Comparison of ENCODE assay signal across 16 mouse cellular contexts in genomic region chr17:83482817-83483536, GRCm38 (mm10).
"Had no signal": no experiment of that assay in that cellular context is flagged by ENCODE, and none has a peak within 500 bp of the region (broad histone marks: within the 10 kb centered on the region; RNA-seq: fewer than 3 reads in every experiment).

No protein-coding gene starts in this region.

- H3K27ac ChIP-seq: limb, embryonic 15.5 days; liver, embryonic 14.5 days; midbrain, embryonic 10.5 days; neural tube, embryonic 15.5 days; stomach, postnatal 0 days had no signal

- H3K9me3 ChIP-seq: limb, embryonic 15.5 days; midbrain, embryonic 10.5 days; neural tube, embryonic 15.5 days had no signal

- H3K4me3 ChIP-seq: limb, embryonic 15.5 days; midbrain, embryonic 10.5 days; myocyte; neural tube, embryonic 15.5 days had no signal

- H3K4me2 ChIP-seq: limb, embryonic 15.5 days; lung, embryonic 14.5 days; neural tube, embryonic 15.5 days had no signal

- ATAC-seq: hindbrain, embryonic 16.5 days had no signal

- DNase-seq: layer of hippocampus, adult 9-11 months; layer of hippocampus, postnatal 36 days; lung, embryonic 14.5 days; lung, postnatal 10 days; lung, postnatal 4 days; midbrain, embryonic 14.5 days; right cerebral cortex, adult 18-20 months; right cerebral cortex, postnatal 25 days; thymus, postnatal 14 days had no signal

- H3K4me1 ChIP-seq: limb, embryonic 15.5 days; midbrain, embryonic 10.5 days; neural tube, embryonic 15.5 days had no signal

- H3K27me3 ChIP-seq: limb, embryonic 15.5 days; neural tube, embryonic 15.5 days had no signal

- H3K9ac ChIP-seq: limb, embryonic 15.5 days; liver, embryonic 14.5 days; lung, embryonic 14.5 days; neural tube, embryonic 15.5 days had no signal
